Mouse (Mus musculus) small intestine, adult 2 months (tissue): ENCODE measurements at regions not wholly inside any gene's neighbourhood (a gene's known extent, or its start where the extent isn't known, plus 50 kb on each side); places are given as distances from the start of the nearest gene placed in this dataset.

Experiments
- H3K27ac ChIP-seq: fragments of 200-500 bp; 2 replicates; pipeline ENCODE4 v1.5.1; 2012; ENCODE audit warnings: low read depth, low read length, control low read depth, inconsistent platforms; ENCODE audit not compliant: insufficient read depth
- H3K27me3 ChIP-seq: fragments of 200-500 bp; 2 replicates; pipeline ENCODE4 v1.6.1; 2012; ENCODE audit warnings: mild to moderate bottlenecking, moderate library complexity, low read length, inconsistent platforms; ENCODE audit not compliant: control insufficient read depth, insufficient read depth
- H3K36me3 ChIP-seq: fragments of 200-500 bp; 2 replicates; pipeline ENCODE4 v1.6.1; 2012; ENCODE audit warnings: mild to moderate bottlenecking, low read length, control low read depth, inconsistent platforms; ENCODE audit not compliant: control insufficient read depth, insufficient read depth
- H3K4me1 ChIP-seq: fragments of 200-500 bp; 2 replicates; pipeline ENCODE4 v1.6.1; 2012; ENCODE audit warnings: low read length, inconsistent platforms, mixed read lengths; ENCODE audit not compliant: control insufficient read depth, insufficient read depth, insufficient read length
- H3K4me3 ChIP-seq: fragments of 200-500 bp; 2 replicates; pipeline ENCODE4 v1.5.1; 2012; ENCODE audit warnings: low read depth, mild to moderate bottlenecking, control low read depth, inconsistent platforms, low read length, moderate library complexity
- CTCF ChIP-seq: fragments of 200-500 bp; IDR thresholded peaks from 2 replicates; pipeline ENCODE4 v1.5.1; 2012; ENCODE audit warnings: low read depth, mild to moderate bottlenecking, control low read depth, inconsistent platforms, low read length, moderate library complexity, mixed read lengths; ENCODE audit not compliant: insufficient replicate concordance, insufficient read length; ENCODE audit errors: extremely low read depth
- POLR2A ChIP-seq: fragments of 200-500 bp; IDR thresholded peaks from 2 replicates; pipeline ENCODE4 v1.6.1; 2012; ENCODE audit warnings: low read depth, mild to moderate bottlenecking, control low read depth, inconsistent platforms, low read length, moderate library complexity
- WGBS: fragments of 180-500 bp; shearing (Covaris S2); methylation state at CpG from one replicate; pipeline ENCODE4 v1.1.7; 2018; 5-methylcytosine and 5-hydroxymethylcytosine counted together

DNA sequence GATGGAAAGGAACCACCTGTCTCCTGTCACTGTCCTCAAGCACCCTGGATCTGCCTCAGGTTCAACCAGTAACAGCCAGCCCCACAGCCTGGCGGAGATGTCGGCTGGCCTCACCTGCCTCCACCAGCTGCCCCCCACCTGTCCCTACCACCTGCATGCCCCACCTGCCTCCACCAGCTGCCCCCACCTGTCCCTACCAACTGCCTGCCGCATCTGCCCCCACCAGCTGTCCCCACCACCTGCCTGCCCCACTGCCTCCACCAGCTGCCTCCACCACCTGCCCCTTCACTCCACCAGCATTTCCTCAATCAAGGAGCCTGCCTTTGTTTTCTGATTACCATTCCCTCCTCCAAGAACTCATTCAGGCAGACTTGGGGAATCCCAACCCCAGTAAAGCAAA lies 68.9 kb upstream of the Smyd2 start:
- TF ChIP-seq POLR2A, result no peak
- TF ChIP-seq CTCF, result no peak
- no peaks in the 10 kb centered on the region for H3K36me3 ChIP-seq
- no peak overlapping the region for H3K4me3 ChIP-seq
- no peaks in the 10 kb centered on the region for H3K4me1 ChIP-seq
- peaks cover 4% of the 10 kb centered on the region; the same call in 1 of the 2 replicates for H3K27me3 ChIP-seq
- WGBS, result 68% methylated on average over 3 of the region's 3 CpGs
- no peak overlapping the region for H3K27ac ChIP-seq

DNA sequence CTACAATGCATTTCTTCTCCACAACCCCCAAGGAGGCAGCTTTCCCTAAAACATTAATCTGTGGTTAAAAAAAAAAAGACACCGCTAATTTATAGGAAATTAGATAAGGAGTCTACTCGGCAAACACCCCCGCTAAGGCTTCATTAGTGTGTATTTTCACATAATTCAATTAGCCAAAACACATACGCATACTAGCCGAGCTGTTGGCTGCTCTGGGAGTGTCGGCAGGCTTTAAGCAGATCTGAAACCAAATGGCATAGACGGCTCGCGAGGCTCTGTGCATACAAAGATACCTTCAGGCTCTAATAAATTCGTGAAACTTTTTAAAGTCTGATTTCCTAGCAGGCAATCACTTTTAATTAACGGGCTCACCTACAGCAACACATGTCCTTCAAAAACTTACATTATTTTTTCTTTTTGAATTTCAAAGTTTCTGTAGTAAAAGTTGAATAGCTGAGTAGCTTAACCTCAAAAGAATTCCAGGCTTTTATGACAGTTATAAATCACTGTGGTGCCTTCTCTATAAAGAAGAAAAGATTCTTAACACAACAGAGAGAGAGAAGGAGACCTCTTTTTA lies 68.0 kb upstream of the Smyd2 start:
- H3K4me3 ChIP-seq, result no peak overlapping the region
- TF ChIP-seq CTCF (no peak), POLR2A (no peak)
- no peaks in the 10 kb centered on the region for H3K36me3 ChIP-seq
- H3K27ac ChIP-seq, result no peak overlapping the region
- H3K27me3 ChIP-seq, result peaks cover 4% of the 10 kb centered on the region; the same call in 1 of the 2 replicates
- no peaks in the 10 kb centered on the region for H3K4me1 ChIP-seq
- WGBS, result 19% methylated on average over 11 of the region's 11 CpGs

DNA sequence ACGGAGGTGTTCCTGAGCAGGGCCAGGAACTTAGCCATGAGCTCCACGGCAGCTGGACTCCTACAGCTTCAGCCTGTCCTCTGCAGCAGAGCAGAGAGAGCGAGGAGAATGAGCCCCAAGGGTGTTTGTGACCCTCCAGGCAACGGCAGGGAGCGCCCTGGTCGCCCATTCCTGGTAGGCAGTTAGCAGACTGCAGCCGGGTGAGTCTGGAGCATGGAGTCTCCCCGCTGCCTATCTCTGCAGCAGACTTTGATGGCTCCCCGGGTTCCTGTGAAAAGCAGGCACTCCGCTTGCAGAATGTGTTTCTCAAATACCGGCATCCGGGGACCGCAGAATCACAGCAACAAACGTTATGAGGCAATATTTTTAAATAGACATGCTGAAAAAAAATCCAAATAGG lies 67.2 kb upstream of the Smyd2 start:
- H3K4me1 ChIP-seq, result no peaks in the 10 kb centered on the region
- no peak for TF ChIP-seq POLR2A
- TF ChIP-seq CTCF, result no peak
- H3K4me3 ChIP-seq, result no peak overlapping the region
- WGBS, result 29% methylated on average over 14 of the region's 14 CpGs
- H3K36me3 ChIP-seq, result no peaks in the 10 kb centered on the region
- H3K27me3 ChIP-seq, result peaks cover 4% of the 10 kb centered on the region; the same call in 1 of the 2 replicates
- H3K27ac ChIP-seq, result no peak overlapping the region

DNA sequence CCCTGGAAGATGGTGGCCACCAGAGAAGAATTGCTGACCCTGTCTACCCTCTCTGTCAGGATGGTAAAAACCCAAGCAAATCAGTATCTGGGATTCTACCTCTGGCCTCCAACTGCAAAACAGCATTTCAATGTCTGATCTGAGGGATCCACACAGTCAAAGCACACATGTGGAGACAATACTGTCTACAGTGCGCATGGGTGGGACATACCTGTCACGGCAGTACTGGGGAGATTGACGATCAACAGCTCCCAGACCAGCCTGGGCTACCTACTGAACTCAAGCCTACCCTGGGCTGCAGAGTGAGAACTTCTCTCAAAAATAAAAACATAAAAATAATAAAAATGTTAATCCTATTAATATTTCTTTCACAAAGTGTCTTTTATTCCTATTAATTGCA lies 66.7 kb upstream of the Smyd2 start:
- Histone ChIP-seq H3K27ac (no peak overlapping the region), H3K36me3 (no peaks in the 10 kb centered on the region), H3K27me3 (peaks cover 4% of the 10 kb centered on the region; the same call in 1 of the 2 replicates), H3K4me1 (no peaks in the 10 kb centered on the region), H3K4me3 (no peak overlapping the region)
- no peak for TF ChIP-seq CTCF
- no peak for TF ChIP-seq POLR2A
- 88% methylated on average over 3 of the region's 3 CpGs for WGBS

DNA sequence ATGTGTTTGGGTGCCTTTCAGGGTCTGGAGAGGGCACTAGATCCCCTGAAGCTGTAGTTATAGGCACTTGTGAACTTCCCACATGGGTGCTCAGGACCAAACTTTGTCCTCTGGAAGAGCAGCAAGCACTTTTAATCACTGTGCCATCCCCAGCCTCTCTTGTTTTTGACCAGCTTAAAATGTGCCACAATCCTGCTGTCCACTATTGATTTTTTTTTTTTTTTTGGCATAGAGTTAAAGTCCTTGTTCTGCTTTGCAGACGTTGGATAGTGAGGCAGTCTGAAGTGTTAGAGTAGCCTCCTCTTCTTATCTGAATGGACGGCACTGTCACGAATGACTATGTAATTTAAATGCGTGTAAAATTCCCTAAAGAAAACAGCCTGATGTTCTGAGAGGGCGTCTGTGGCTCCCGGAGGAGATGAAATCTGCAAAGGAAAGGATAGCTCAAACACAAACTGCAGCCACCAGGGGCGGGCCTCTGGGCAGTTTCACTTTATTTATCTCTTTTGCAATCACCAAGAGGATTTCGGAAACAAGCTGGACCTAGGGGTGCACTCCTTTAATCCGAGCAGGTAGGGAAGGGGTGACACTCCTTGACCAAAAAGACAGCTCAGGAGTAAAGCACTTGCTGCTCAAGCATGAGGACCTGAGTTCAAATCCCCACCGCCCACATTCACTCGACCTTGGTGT lies 63.5 kb upstream of the Smyd2 start:
- H3K27me3 ChIP-seq, result peaks cover 4% of the 10 kb centered on the region; the same call in 1 of the 2 replicates
- TF ChIP-seq POLR2A, result no peak
- no peaks in the 10 kb centered on the region for H3K4me1 ChIP-seq
- no peak overlapping the region for H3K4me3 ChIP-seq
- no peak overlapping the region for H3K27ac ChIP-seq
- 53% methylated on average over 11 of the region's 11 CpGs for WGBS
- no peaks in the 10 kb centered on the region for H3K36me3 ChIP-seq

DNA sequence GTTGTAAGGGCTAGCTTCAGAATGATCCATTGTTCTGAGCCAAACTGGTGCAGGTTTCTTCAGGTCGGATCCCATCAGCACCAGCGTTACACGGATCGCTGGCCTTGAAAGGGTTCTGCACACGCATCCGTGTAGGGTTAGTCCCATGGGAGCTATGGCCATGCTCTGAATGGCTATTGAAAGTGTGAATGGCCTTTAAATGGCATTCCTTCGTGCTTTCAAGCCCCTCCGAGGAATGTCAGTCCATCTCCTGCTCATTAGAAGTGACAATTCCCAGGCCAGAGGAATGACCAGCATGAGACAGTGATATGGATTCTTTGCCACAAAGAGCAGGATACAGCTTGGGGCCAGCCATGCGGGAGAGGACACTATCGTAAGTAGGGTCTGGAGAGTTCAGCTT lies 56.1 kb upstream of the Smyd2 start:
- 87% methylated on average over 10 of the region's 10 CpGs for WGBS
- Histone ChIP-seq H3K4me3 (no peak overlapping the region), H3K27ac (no peak overlapping the region), H3K36me3 (no peaks in the 10 kb centered on the region), H3K4me1 (no peaks in the 10 kb centered on the region), H3K27me3 (no peaks in the 10 kb centered on the region)
- TF ChIP-seq POLR2A (no peak), CTCF (no peak)

DNA sequence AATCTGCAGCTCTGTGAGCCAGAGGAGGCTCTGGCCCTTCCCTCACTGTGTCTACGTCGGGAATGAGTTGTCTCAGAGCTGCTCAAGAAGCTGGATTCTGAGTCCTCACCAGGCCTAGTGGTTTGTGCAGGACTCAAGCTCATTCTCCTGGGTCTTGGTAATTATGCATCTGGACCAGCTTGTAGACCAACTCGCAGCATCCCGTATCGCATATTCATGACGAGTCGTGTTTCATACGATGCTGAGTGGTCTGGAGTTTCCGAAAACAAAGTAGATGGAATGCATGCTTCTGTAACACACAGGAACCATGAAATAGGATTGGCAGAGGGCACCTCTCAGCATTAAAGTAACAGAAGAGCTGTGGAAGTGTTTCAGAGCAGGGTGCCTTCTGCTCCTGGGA lies 53.5 kb upstream of the Smyd2 start:
- 83% methylated on average over 9 of the region's 9 CpGs for WGBS
- H3K27ac ChIP-seq, result no peak overlapping the region
- H3K36me3 ChIP-seq, result no peaks in the 10 kb centered on the region
- no peaks in the 10 kb centered on the region for H3K4me1 ChIP-seq
- TF ChIP-seq CTCF, result no peak
- no peaks in the 10 kb centered on the region for H3K27me3 ChIP-seq
- no peak overlapping the region for H3K4me3 ChIP-seq
